Mouse (Mus musculus) NIH3T3 (cell line): ENCODE measurements around the gene Vamp8.
A peak's percentile ranks its signal among the peaks of the same experiment; 100 is the strongest.

Source experiments
- DNase-seq: peaks from one replicate; pipeline ENCODE4 v3.0.0-alpha.2; 2012; ENCODE audit warnings: low read depth

The Vamp8 gene

GRCm38 (mm10) chr6:72405356-72405755 lies 14.9 kb upstream of the Vamp8 start:
- no peak for DNase-seq

GRCm38 (mm10) chr6:72401875-72402274 lies 11.4 kb upstream of the Vamp8 start:
- DNase-seq = peak; percentile 88

DNA sequence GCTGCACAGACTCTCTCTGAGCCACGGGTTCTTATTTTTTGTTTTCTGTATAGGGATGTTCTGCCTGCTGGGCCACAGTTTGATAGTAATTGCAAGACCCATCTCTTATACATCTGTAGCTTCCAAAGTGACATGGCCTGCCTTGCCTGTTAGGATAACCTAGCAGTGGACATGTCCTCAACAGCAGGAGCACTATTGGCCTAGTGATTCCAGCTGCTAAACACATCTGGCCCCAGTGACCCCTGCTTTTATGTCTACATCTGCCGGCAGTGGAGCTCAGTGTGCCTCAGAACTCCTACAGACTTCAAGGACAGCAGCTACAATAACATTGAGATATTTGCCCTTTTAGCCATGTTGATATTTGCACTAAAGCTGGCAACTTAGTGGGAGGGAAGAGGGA lies 9.5 kb upstream of the Vamp8 start:
- no peak for DNase-seq

DNA sequence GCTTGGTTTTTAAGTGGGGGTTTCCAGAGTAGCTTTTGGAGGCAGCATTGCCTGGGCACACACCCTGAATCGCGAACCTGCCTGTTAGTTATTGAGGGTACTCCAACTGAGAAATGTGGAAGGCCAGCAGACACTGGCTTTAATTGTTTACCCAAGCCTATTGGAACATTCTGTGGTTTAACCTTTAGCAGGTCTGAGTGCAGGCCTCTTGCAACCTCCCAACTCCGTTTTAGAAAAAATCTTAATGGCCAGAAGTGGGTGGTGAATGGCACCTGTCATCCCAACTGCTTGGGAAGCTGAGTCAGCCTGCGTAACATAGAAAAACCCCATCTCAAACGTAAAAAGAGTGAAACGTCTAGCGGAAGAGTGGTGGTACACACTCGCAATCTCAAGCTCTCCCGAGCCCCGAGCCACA lies 6.3 kb upstream of the Vamp8 start:
- DNase-seq = peak; percentile 39

GRCm38 (mm10) chr6:72392341-72392740 lies 1.8 kb upstream of the Vamp8 start:
- no peak for DNase-seq

- DNase-seq = no peak
These were observed 455 bp upstream of the Vamp8 start for GRCm38 (mm10) chr6:72390795-72391521.

DNA sequence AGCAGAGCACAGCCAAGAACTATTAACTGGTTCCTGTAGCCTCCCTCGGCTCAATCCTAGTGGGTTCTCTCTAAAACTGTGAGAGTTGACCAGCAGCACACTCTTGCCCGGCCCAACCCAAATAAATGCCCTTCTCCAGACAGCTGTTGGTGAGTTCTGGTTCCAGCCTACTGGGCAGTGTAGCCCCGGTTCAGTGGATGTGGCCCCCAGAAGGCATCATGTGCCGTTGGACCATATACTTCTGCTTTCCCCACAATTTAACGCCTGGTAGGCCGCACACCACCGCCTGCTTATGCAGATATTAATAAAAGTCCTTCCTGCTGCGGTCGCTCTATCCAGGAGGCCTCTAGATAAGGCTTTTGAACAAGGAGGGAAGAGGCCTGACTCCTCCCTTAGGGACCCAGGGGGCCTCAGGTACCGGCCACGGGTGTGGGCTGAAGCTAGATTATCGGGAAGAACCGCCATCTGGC lies 997 bp downstream of the Vamp8 start:
- peak; percentile 58 for DNase-seq

DNA sequence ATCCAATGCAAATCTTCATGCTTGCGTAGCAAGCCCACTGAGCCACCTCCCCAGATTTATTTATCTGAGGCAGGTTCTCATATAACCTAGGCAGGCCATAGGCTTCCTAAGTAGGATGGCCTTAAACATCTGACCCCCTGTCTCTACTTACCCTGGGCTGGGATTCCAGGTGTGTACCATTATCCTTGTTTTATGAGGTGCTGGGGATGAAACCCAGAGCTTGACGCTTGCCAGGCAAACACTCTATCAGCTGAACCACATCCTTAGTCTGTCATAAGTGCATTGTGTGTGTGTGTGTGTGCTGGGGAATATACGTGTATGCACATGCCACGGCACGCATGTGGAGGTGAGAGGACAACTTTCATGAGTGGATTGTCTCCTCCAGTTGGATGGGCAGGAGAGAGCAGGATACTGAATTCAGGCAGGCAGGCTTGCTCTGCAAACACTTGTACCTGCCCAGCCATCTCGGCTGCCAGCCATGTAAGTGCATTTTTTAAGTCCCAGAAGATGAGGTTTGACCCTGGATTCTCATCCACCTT lies 1.6 kb downstream of the Vamp8 start:
- DNase-seq = no peak

- DNase-seq = no peak
These were observed 2.2 kb downstream of the Vamp8 start for GRCm38 (mm10) chr6:72388266-72388665.

DNA sequence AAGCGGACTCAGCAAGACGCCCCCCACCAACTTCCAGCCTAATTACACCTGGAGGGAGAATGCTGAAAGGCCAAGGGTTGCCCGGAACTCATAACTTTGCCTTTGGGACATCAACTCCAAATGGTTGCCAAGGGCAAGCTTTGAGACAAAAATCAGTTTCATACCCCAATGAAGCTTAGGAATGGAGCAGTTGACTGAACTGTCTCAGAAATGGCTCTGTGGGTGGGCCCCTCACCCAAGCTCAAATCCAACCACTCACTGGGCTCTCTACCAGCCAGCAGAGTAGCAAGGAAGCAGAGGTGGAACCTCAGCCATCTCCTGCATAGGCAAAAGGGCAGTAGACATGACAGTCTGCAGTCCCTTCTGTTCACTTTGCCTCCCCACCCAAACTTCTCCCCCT lies 2.7 kb downstream of the Vamp8 start:
- DNase-seq = no peak

DNA sequence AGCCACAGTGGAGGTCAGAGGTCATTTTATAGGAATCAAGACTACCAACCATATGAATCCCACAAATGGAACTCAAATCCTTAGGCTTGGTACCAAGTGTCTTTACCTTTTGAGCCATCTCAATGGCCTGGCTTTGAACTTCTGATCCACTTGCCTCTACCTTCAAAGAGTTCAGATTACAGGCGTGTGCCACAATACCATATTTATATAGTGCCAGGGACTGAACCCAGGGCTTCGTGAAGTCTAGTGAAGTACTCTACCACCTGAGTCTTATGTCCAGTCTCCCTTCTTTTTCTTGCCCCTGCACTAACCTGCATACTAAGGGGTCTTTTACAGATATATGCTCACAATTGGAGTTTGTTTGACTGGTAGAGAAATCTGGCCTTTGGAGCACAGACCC lies 3.9 kb downstream of the Vamp8 start:
- no peak for DNase-seq

- DNase-seq = no peak
These were observed 5.2 kb downstream of the Vamp8 start for GRCm38 (mm10) chr6:72385258-72385657.

GRCm38 (mm10) chr6:72383952-72384351 lies 6.6 kb downstream of the Vamp8 start:
- no peak for DNase-seq

GRCm38 (mm10) chr6:72383142-72383820 lies 7.2 kb downstream of the Vamp8 start:
- DNase-seq = no peak

GRCm38 (mm10) chr6:72382494-72382893 lies 8.0 kb downstream of the Vamp8 start:
- no peak for DNase-seq

GRCm38 (mm10) chr6:72380131-72380770 lies 10.3 kb downstream of the Vamp8 start, which contains the start of gene Vamp5:
TSS of gene Vamp5 (minus strand) at chr6:72380468.
- peak; percentile 80 for DNase-seq

GRCm38 (mm10) chr6:72379377-72380130 lies 10.9 kb downstream of the Vamp8 start:
- peak; percentile 63 for DNase-seq

- no peak for DNase-seq
These were observed 11.8 kb downstream of the Vamp8 start for GRCm38 (mm10) chr6:72378510-72379234.

DNA sequence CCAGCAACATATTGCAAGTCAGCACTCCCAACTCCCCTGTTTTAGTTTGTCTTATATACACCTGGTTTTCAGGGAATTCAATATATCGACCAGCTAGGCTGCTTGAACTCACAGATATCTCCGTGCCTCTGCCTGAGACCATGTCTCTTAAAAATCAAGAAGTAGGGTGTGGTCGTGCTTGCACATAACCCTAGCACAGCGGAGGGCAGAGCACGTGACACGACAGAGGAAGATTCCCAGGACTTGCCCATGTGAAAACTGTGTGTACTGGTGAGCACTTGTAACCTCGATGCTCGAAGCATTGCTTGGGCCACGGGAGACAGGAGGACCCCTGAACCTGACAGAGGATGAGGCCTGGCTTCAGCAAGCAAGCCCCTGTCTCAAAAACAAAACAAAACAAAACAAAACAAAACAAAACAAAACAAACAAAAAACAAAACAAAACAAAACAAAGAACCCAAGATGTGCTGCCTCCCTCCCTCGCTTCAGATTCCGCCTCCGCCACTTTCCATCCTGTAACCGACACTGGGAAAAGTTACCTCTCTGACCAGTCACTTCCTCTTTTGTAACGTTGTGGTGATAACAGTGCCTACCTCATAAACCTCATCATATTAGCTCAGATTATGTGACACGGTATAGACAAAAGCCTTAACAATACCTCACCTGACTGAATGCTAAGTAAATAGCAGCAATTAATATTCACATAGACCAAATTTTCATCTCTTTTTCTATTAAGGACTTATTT lies 15.5 kb downstream of the Vamp8 start:
- DNase-seq = no peak

DNA sequence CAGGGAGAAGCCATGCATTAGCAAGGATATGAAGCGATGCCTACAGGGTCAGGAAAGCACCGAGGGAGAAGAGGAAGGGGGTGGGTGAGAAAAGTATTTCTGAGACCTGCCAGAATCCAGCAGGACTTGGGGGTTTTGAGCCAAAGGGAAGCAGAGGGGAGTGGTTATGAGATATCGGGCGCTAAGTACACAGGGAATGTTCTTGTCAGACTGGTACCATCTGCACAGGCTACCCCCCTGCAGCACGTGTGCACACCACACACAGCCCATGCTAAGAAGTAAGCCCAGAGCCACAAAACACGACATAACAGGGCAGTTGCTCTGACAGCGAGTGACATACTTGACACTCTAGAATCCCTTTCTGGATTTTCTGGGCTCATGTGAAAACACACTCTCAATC lies 16.3 kb downstream of the Vamp8 start:
- no peak for DNase-seq

DNA sequence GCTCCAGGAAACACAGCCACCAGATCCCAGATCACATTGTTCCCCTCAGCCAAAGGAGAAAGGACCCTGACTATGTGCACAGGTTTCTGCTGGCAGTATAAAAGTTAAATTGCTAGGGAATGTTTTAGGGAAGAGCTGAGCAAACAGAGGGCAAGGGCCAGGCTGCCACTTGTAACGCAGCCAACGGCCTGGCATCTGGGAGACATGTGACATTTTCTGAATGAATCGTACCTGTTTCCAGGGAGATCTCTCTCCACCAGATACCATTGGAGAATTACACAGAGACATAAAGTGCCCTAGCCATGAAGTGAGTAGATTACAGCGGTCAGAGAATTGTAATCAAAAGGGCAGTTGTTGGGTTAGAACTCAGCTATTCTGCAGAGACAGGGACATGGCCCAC lies 17.3 kb downstream of the Vamp8 start:
- no peak for DNase-seq
